Mouse (Mus musculus): ENCODE measurements around the gene Fto. TPM values are rescaled to one million over a fixed set of nuclear protein-coding genes. Genes with fewer than 3 reads are reported as not detected.
A peak's percentile ranks its signal among the peaks of the same experiment; 100 is the strongest.

Gene Fto
- polyA plus RNA-seq, 1 experiment: 43.9 TPM

GRCm38 (mm10) chr8:91430333-91430940, 117.1 kb downstream of the Fto start:
- no peak overlapping the region for H3K27ac ChIP-seq (ENCODE audit: insufficient read depth, low read depth, low read length)
- H3K27me3 ChIP-seq (replicated peaks; ENCODE audit: control insufficient read depth, insufficient read depth, low read length): no peaks in the 10 kb centered on the region
- H3K36me3 ChIP-seq (ENCODE audit: control insufficient read depth, insufficient read depth, low read length): no peaks in the 10 kb centered on the region; the same call in 1 of the 2 replicates
- TF ChIP-seq CTCF (conservative IDR thresholded peaks at IDR 0.05; ENCODE audit: insufficient read depth, insufficient read length, low read depth, low read length): no peak
- TF ChIP-seq POLR2A (IDR thresholded peaks at IDR 0.05; ENCODE audit: low read depth, low read length): no peak
- 90% methylated on average over 3 of the region's 3 CpGs for WGBS
- no peak for DNase-seq
- no peak overlapping the region for H3K4me3 ChIP-seq (ENCODE audit: insufficient read depth, low read depth, low read length)
- peaks cover 10% of the 10 kb centered on the region for H3K4me1 ChIP-seq (ENCODE audit: control insufficient read depth, insufficient read depth, low read length)

- TF ChIP-seq POLR2A (IDR thresholded peaks at IDR 0.05; ENCODE audit: low read depth, low read length): no peak
- H3K27me3 ChIP-seq (replicated peaks; ENCODE audit: control insufficient read depth, insufficient read depth, low read length): no peaks in the 10 kb centered on the region
- no peak for DNase-seq
- 97% methylated on average over 15 of the region's 15 CpGs for WGBS
- no peaks in the 10 kb centered on the region for H3K4me1 ChIP-seq (ENCODE audit: control insufficient read depth, insufficient read depth, low read length)
- no peaks in the 10 kb centered on the region for H3K36me3 ChIP-seq (ENCODE audit: control insufficient read depth, insufficient read depth, low read length)
- H3K4me3 ChIP-seq (ENCODE audit: insufficient read depth, low read depth, low read length): no peak overlapping the region
- H3K27ac ChIP-seq (ENCODE audit: insufficient read depth, low read depth, low read length): no peak overlapping the region
Observed at GRCm38 (mm10) chr8:91436036-91436435, 122.7 kb downstream of the Fto start.

- Histone ChIP-seq H3K36me3 (ENCODE audit: control insufficient read depth, insufficient read depth, low read length) (no peaks in the 10 kb centered on the region), H3K27me3 (replicated peaks; ENCODE audit: control insufficient read depth, insufficient read depth, low read length) (no peaks in the 10 kb centered on the region), H3K4me1 (ENCODE audit: control insufficient read depth, insufficient read depth, low read length) (peaks cover 10% of the 10 kb centered on the region), H3K27ac (ENCODE audit: insufficient read depth, low read depth, low read length) (peak overlapping the region; percentile 24; the same call in 1 of the 2 replicates), H3K4me3 (ENCODE audit: insufficient read depth, low read depth, low read length) (no peak overlapping the region)
- peak; percentile 58 for DNase-seq
- WGBS: 69% methylated on average over 4 of the region's 4 CpGs
- TF ChIP-seq POLR2A (IDR thresholded peaks at IDR 0.05; ENCODE audit: low read depth, low read length) (no peak), CTCF (conservative IDR thresholded peaks at IDR 0.05; ENCODE audit: insufficient read depth, insufficient read length, low read depth, low read length) (no peak)
Observed at GRCm38 (mm10) chr8:91443911-91444310, 130.6 kb downstream of the Fto start.

- no peak overlapping the region for H3K4me3 ChIP-seq (ENCODE audit: insufficient read depth, low read depth, low read length)
- peak overlapping the region; percentile 97 for H3K27ac ChIP-seq (ENCODE audit: insufficient read depth, low read depth, low read length)
- no peak for TF ChIP-seq CTCF (conservative IDR thresholded peaks at IDR 0.05; ENCODE audit: insufficient read depth, insufficient read length, low read depth, low read length)
- TF ChIP-seq POLR2A (IDR thresholded peaks at IDR 0.05; ENCODE audit: low read depth, low read length): no peak
- H3K36me3 ChIP-seq (ENCODE audit: control insufficient read depth, insufficient read depth, low read length): no peaks in the 10 kb centered on the region
- H3K4me1 ChIP-seq (ENCODE audit: control insufficient read depth, insufficient read depth, low read length): peaks cover 10% of the 10 kb centered on the region
- peak; percentile 85 for DNase-seq
- H3K27me3 ChIP-seq (replicated peaks; ENCODE audit: control insufficient read depth, insufficient read depth, low read length): no peaks in the 10 kb centered on the region
- 56% methylated on average over 11 of the region's 11 CpGs for WGBS
Observed at GRCm38 (mm10) chr8:91444636-91445410, 131.5 kb downstream of the Fto start.

GRCm38 (mm10) chr8:91445516-91445915, 132.2 kb downstream of the Fto start:
- peaks cover 10% of the 10 kb centered on the region for H3K4me1 ChIP-seq (ENCODE audit: control insufficient read depth, insufficient read depth, low read length)
- TF ChIP-seq CTCF (conservative IDR thresholded peaks at IDR 0.05; ENCODE audit: insufficient read depth, insufficient read length, low read depth, low read length) (no peak), POLR2A (IDR thresholded peaks at IDR 0.05; ENCODE audit: low read depth, low read length) (no peak)
- H3K4me3 ChIP-seq (ENCODE audit: insufficient read depth, low read depth, low read length): no peak overlapping the region
- H3K36me3 ChIP-seq (ENCODE audit: control insufficient read depth, insufficient read depth, low read length): no peaks in the 10 kb centered on the region
- WGBS: 68% methylated on average over 10 of the region's 10 CpGs
- no peaks in the 10 kb centered on the region for H3K27me3 ChIP-seq (replicated peaks; ENCODE audit: control insufficient read depth, insufficient read depth, low read length)
- DNase-seq: no peak
- H3K27ac ChIP-seq (ENCODE audit: insufficient read depth, low read depth, low read length): peak overlapping the region; percentile 97

- peak overlapping the region; percentile 97 for H3K27ac ChIP-seq (ENCODE audit: insufficient read depth, low read depth, low read length)
- TF ChIP-seq POLR2A (IDR thresholded peaks at IDR 0.05; ENCODE audit: low read depth, low read length) (no peak), CTCF (conservative IDR thresholded peaks at IDR 0.05; ENCODE audit: insufficient read depth, insufficient read length, low read depth, low read length) (no peak)
- peaks cover 10% of the 10 kb centered on the region for H3K4me1 ChIP-seq (ENCODE audit: control insufficient read depth, insufficient read depth, low read length)
- no peaks in the 10 kb centered on the region for H3K36me3 ChIP-seq (ENCODE audit: control insufficient read depth, insufficient read depth, low read length)
- no peak overlapping the region for H3K4me3 ChIP-seq (ENCODE audit: insufficient read depth, low read depth, low read length)
- no peaks in the 10 kb centered on the region for H3K27me3 ChIP-seq (replicated peaks; ENCODE audit: control insufficient read depth, insufficient read depth, low read length)
- no peak for DNase-seq
- 89% methylated on average over 5 of the region's 5 CpGs for WGBS
Observed at GRCm38 (mm10) chr8:91446008-91446407, 132.7 kb downstream of the Fto start.

GRCm38 (mm10) chr8:91448667-91449329, 135.5 kb downstream of the Fto start:
- peak; percentile 80 for DNase-seq
- H3K4me3 ChIP-seq (ENCODE audit: insufficient read depth, low read depth, low read length): no peak overlapping the region
- no peaks in the 10 kb centered on the region for H3K36me3 ChIP-seq (ENCODE audit: control insufficient read depth, insufficient read depth, low read length)
- TF ChIP-seq POLR2A (IDR thresholded peaks at IDR 0.05; ENCODE audit: low read depth, low read length): no peak
- TF ChIP-seq CTCF (conservative IDR thresholded peaks at IDR 0.05; ENCODE audit: insufficient read depth, insufficient read length, low read depth, low read length): no peak
- H3K27me3 ChIP-seq (replicated peaks; ENCODE audit: control insufficient read depth, insufficient read depth, low read length): no peaks in the 10 kb centered on the region
- peak overlapping the region; percentile 80 for H3K27ac ChIP-seq (ENCODE audit: insufficient read depth, low read depth, low read length)
- H3K4me1 ChIP-seq (ENCODE audit: control insufficient read depth, insufficient read depth, low read length): peaks cover 10% of the 10 kb centered on the region
- WGBS: 70% methylated on average over 7 of the region's 7 CpGs
